Mouse (Mus musculus): ENCODE results near the gene Atp5d. TPM values are rescaled to one million over a fixed set of nuclear protein-coding genes. Genes with fewer than 3 reads are reported as not detected.

Gene Atp5d
- total and polyA plus RNA-seq, 2 experiments from 2014 or later: 259 to 607 TPM

- DNase-seq (ENCODE audit: low spot score) (peak; percentile 99), ATAC-seq (ENCODE audit: low FRiP score) (peak; percentile 87)
- Histone ChIP-seq H3K27ac (ENCODE audit: low read depth, low read length) (peak overlapping the region; percentile 84), H3K9me3 (ENCODE audit: low read length) (no peaks in the 10 kb centered on the region), H3K36me3 (ENCODE audit: insufficient read depth, low read length) (peaks cover 28% of the 10 kb centered on the region), H3K27me3 (ENCODE audit: insufficient read depth, low read length) (no peaks in the 10 kb centered on the region), H3K9ac (replicated peaks; ENCODE audit: low read length, poor library complexity, severe bottlenecking) (peak overlapping the region; percentile 51), H3K4me3 (ENCODE audit: low read depth, low read length) (peak overlapping the region; percentile 42), H3K4me2 (ENCODE audit: low read depth, low read length, poor library complexity, severe bottlenecking) (peak overlapping the region; percentile 58), H3K4me1 (ENCODE audit: insufficient read depth, low read length) (peaks cover 14% of the 10 kb centered on the region)
- WGBS: under 1% methylated on average over 55 of the region's 55 CpGs
- no peak for TF ChIP-seq CTCF (IDR thresholded peaks at IDR 0.05)
Observed at GRCm38 (mm10) chr10:80159561-80160454, 21.4 kb downstream of the Atp5d start.

GRCm38 (mm10) chr10:80160455-80161371 lies 22.3 kb downstream of the Atp5d start:
- Histone ChIP-seq H3K9ac (replicated peaks; ENCODE audit: low read length, poor library complexity, severe bottlenecking) (peak overlapping the region; percentile 33; the same call in 1 of the 2 replicates), H3K4me1 (ENCODE audit: insufficient read depth, low read length) (peaks cover 16% of the 10 kb centered on the region), H3K27me3 (ENCODE audit: insufficient read depth, low read length) (no peaks in the 10 kb centered on the region), H3K4me3 (ENCODE audit: low read depth, low read length) (peak overlapping the region; percentile 42), H3K4me2 (ENCODE audit: low read depth, low read length, poor library complexity, severe bottlenecking) (peak overlapping the region; percentile 58), H3K36me3 (ENCODE audit: insufficient read depth, low read length) (peaks cover 19% of the 10 kb centered on the region), H3K27ac (ENCODE audit: low read depth, low read length) (peak overlapping the region; percentile 84), H3K9me3 (ENCODE audit: low read length) (no peaks in the 10 kb centered on the region)
- TF ChIP-seq CTCF (IDR thresholded peaks at IDR 0.05): no peak
- DNase-seq (ENCODE audit: low spot score) (peak; percentile 56), ATAC-seq (ENCODE audit: low FRiP score) (no peak)
- WGBS: 4% methylated on average over 32 of the region's 33 CpGs

GRCm38 (mm10) chr10:80161522-80162242 lies 23.2 kb downstream of the Atp5d start:
- peaks cover 9% of the 10 kb centered on the region for H3K36me3 ChIP-seq (ENCODE audit: insufficient read depth, low read length)

GRCm38 (mm10) chr10:80162243-80162608 lies 23.8 kb downstream of the Atp5d start:
- Histone ChIP-seq H3K4me2 (ENCODE audit: low read depth, low read length, poor library complexity, severe bottlenecking) (no peak overlapping the region), H3K4me3 (ENCODE audit: low read depth, low read length) (no peak overlapping the region), H3K9ac (replicated peaks; ENCODE audit: low read length, poor library complexity, severe bottlenecking) (no peak overlapping the region), H3K27me3 (ENCODE audit: insufficient read depth, low read length) (no peaks in the 10 kb centered on the region), H3K9me3 (ENCODE audit: low read length) (no peaks in the 10 kb centered on the region), H3K27ac (ENCODE audit: low read depth, low read length) (no peak overlapping the region), H3K36me3 (ENCODE audit: insufficient read depth, low read length) (peaks cover 4% of the 10 kb centered on the region; the same call in 1 of the 2 replicates), H3K4me1 (ENCODE audit: insufficient read depth, low read length) (peaks cover 18% of the 10 kb centered on the region)
- TF ChIP-seq CTCF (IDR thresholded peaks at IDR 0.05): no peak
- DNase-seq (ENCODE audit: low spot score) (no peak), ATAC-seq (ENCODE audit: low FRiP score) (no peak)
- WGBS: 88% methylated on average over 3 of the region's 3 CpGs

More at GRCm38 (mm10) chr10:80161522-80162242, 23.2 kb downstream of the Atp5d start:
- Histone ChIP-seq H3K9ac (replicated peaks; ENCODE audit: low read length, poor library complexity, severe bottlenecking) (peak overlapping the region; percentile 33; the same call in 1 of the 2 replicates), H3K4me1 (ENCODE audit: insufficient read depth, low read length) (peaks cover 18% of the 10 kb centered on the region), H3K27ac (ENCODE audit: low read depth, low read length) (0 out of 2 replicates have a peak overlapping the region, but pooled peaks have one; percentile 51), H3K27me3 (ENCODE audit: insufficient read depth, low read length) (no peaks in the 10 kb centered on the region), H3K4me3 (ENCODE audit: low read depth, low read length) (no peak overlapping the region), H3K4me2 (ENCODE audit: low read depth, low read length, poor library complexity, severe bottlenecking) (peak overlapping the region; percentile 58; the same call in 1 of the 2 replicates), H3K9me3 (ENCODE audit: low read length) (no peaks in the 10 kb centered on the region)
- 24% methylated on average over 7 of the region's 7 CpGs for WGBS
- TF ChIP-seq CTCF (IDR thresholded peaks at IDR 0.05): no peak
- ATAC-seq (ENCODE audit: low FRiP score): no peak
- no peak for DNase-seq (ENCODE audit: low spot score)

- no peak for ATAC-seq (ENCODE audit: low FRiP score)
- H3K4me3 ChIP-seq (ENCODE audit: low read depth, low read length): no peak overlapping the region
- no peak for TF ChIP-seq CTCF (IDR thresholded peaks at IDR 0.05)
- 79% methylated on average over 6 of the region's 6 CpGs for WGBS
- peaks cover 18% of the 10 kb centered on the region for H3K4me1 ChIP-seq (ENCODE audit: insufficient read depth, low read length)
- DNase-seq (ENCODE audit: low spot score): no peak
- H3K4me2 ChIP-seq (ENCODE audit: low read depth, low read length, poor library complexity, severe bottlenecking): no peak overlapping the region
- no peaks in the 10 kb centered on the region for H3K36me3 ChIP-seq (ENCODE audit: insufficient read depth, low read length)
- no peak overlapping the region for H3K27ac ChIP-seq (ENCODE audit: low read depth, low read length)
- no peak overlapping the region for H3K9ac ChIP-seq (replicated peaks; ENCODE audit: low read length, poor library complexity, severe bottlenecking)
- no peaks in the 10 kb centered on the region for H3K9me3 ChIP-seq (ENCODE audit: low read length)
- H3K27me3 ChIP-seq (ENCODE audit: insufficient read depth, low read length): no peaks in the 10 kb centered on the region
Observed at GRCm38 (mm10) chr10:80162716-80163299, 24.4 kb downstream of the Atp5d start.

Data from midbrain, postnatal 0 days (tissue).